Mouse (Mus musculus) left cerebral cortex, postnatal 14 days (tissue): Measurements from ENCODE around the gene Mcm3. TPM values are rescaled to one million over a fixed set of nuclear protein-coding genes. Genes with fewer than 3 reads are reported as not detected.
"Not testable (repeated sequence)": the region's sequence is repeated elsewhere in the genome, so short reads cannot be mapped to it uniquely, and the experiment has no call there.

Experiments
- DNase-seq, 2 experiments: peaks; one replicate each; pipeline ENCODE4 v3.0.0; 2021 to 2022; ENCODE audit warnings: low spot score in 2 of 2, mixed read lengths in 1 of 2
- intact Hi-C: fragments of 180-260 bp; cut with DNase I; formaldehyde crosslinking; loops from one replicate; pipeline ENCODE4 v1.15.1; 2025
- total RNA-seq, 2 experiments: library from RNA; stranded (reverse); gene quantifications; 2 replicates each; pipeline ENCODE4 v1.2.3; 2021

Mcm3 gene
- total RNA-seq, 2 experiments from 2014 or later: 2.5 to 2.7 TPM

GRCm38 (mm10) chr1:20817172-20817571, 2.9 kb downstream of the Mcm3 start:
- no peak for DNase-seq
- intact Hi-C loops: no loop called here

- intact Hi-C loops: no loop called here
- no peak for DNase-seq
Observed at GRCm38 (mm10) chr1:20814521-20814920, 5.6 kb downstream of the Mcm3 start.

- intact Hi-C loops: no loop called here
- no peak for DNase-seq
Observed at GRCm38 (mm10) chr1:20804526-20804925, 15.6 kb downstream of the Mcm3 start.

- intact Hi-C loops: loop anchor here (1.0 to 2.0 kb wide), 2 partner anchors 102 to 189 kb away; no protein-coding TSS in a partner anchor
- peak; percentile 63 to 72 for DNase-seq
Observed at GRCm38 (mm10) chr1:20801682-20802390, 18.3 kb downstream of the Mcm3 start.

- no peak for DNase-seq
- intact Hi-C loops: loop anchor here (1.0 to 2.0 kb wide), 2 partner anchors 101 to 188 kb away; no protein-coding TSS in a partner anchor
Observed at GRCm38 (mm10) chr1:20801275-20801674, 18.8 kb downstream of the Mcm3 start.

GRCm38 (mm10) chr1:20795178-20795577, 24.9 kb downstream of the Mcm3 start:
- DNase-seq: no peak

GRCm38 (mm10) chr1:20794760-20795159, 25.4 kb downstream of the Mcm3 start:
- no peak for DNase-seq
- intact Hi-C loops: no loop called here

More at GRCm38 (mm10) chr1:20795178-20795577, 24.9 kb downstream of the Mcm3 start:
- intact Hi-C loops: no loop called here

GRCm38 (mm10) chr1:20791414-20791813, 28.7 kb downstream of the Mcm3 start:
- no peak for DNase-seq

GRCm38 (mm10) chr1:20790517-20790916, 29.6 kb downstream of the Mcm3 start, which contains the start of gene Il17f:
Gene Il17f (minus strand): TSS chr1:20790617.
- intact Hi-C loops, DNase-seq: not testable (repeated sequence)

More at GRCm38 (mm10) chr1:20791414-20791813, 28.7 kb downstream of the Mcm3 start:
- intact Hi-C loops: no loop called here

- no peak for DNase-seq
- intact Hi-C loops: no loop called here
Observed at GRCm38 (mm10) chr1:20788419-20788818, 31.7 kb downstream of the Mcm3 start.

GRCm38 (mm10) chr1:20787046-20787445, 33.1 kb downstream of the Mcm3 start:
- intact Hi-C loops: no loop called here
- no peak for DNase-seq

GRCm38 (mm10) chr1:20778366-20778765, 41.7 kb downstream of the Mcm3 start:
- DNase-seq: no peak
- intact Hi-C loops: no loop called here

GRCm38 (mm10) chr1:20774026-20774730, 45.9 kb downstream of the Mcm3 start:
- intact Hi-C loops, DNase-seq: not testable (repeated sequence)

GRCm38 (mm10) chr1:20766526-20766925, 53.6 kb downstream of the Mcm3 start:
- no peak for DNase-seq
- intact Hi-C loops: no loop called here

- intact Hi-C loops: no loop called here
- no peak for DNase-seq
Observed at GRCm38 (mm10) chr1:20761411-20761810, 58.7 kb downstream of the Mcm3 start.

GRCm38 (mm10) chr1:20760331-20760730, 59.8 kb downstream of the Mcm3 start:
- no peak for DNase-seq
- intact Hi-C loops: no loop called here

GRCm38 (mm10) chr1:20759799-20760198, 60.3 kb downstream of the Mcm3 start:
- peak; percentile 47 to 56 for DNase-seq
- intact Hi-C loops: no loop called here

- DNase-seq: no peak
- intact Hi-C loops: no loop called here
Observed at GRCm38 (mm10) chr1:20757586-20757985, 62.5 kb downstream of the Mcm3 start.

- intact Hi-C loops: no loop called here
- no peak for DNase-seq
Observed at GRCm38 (mm10) chr1:20754439-20754838, 65.7 kb downstream of the Mcm3 start.
